Mouse (Mus musculus): ENCODE results near the gene Klc4.

Gene Klc4

GRCm38 (mm10) chr17:46619683-46620357, 26.0 kb downstream of the Klc4 start:
- peak; percentile 56 for DNase-seq (ENCODE audit: low spot score)

- peak; percentile 71 for DNase-seq (ENCODE audit: low spot score)
Measured at GRCm38 (mm10) chr17:46618769-46619682, 26.8 kb downstream of the Klc4 start.

GRCm38 (mm10) chr17:46618394-46618768, 27.4 kb downstream of the Klc4 start:
- no peak for DNase-seq (ENCODE audit: low spot score)

GRCm38 (mm10) chr17:46617799-46618198, 28.0 kb downstream of the Klc4 start:
- no peak for DNase-seq (ENCODE audit: low spot score)

GRCm38 (mm10) chr17:46613229-46613628, 32.6 kb downstream of the Klc4 start:
- DNase-seq (ENCODE audit: low spot score): no peak

GRCm38 (mm10) chr17:46612820-46613219, 33.0 kb downstream of the Klc4 start:
- DNase-seq (ENCODE audit: low spot score): no peak

GRCm38 (mm10) chr17:46612189-46612588, 33.6 kb downstream of the Klc4 start:
- DNase-seq (ENCODE audit: low spot score): no peak

- no peak for DNase-seq (ENCODE audit: low spot score)
Measured at GRCm38 (mm10) chr17:46611316-46611715, 34.5 kb downstream of the Klc4 start.

- no peak for DNase-seq (ENCODE audit: low spot score)
Measured at GRCm38 (mm10) chr17:46609721-46610514, 35.9 kb downstream of the Klc4 start.

- DNase-seq (ENCODE audit: low spot score): no peak
Measured at GRCm38 (mm10) chr17:46605987-46606386, 39.8 kb downstream of the Klc4 start.

GRCm38 (mm10) chr17:46605126-46605525, 40.7 kb downstream of the Klc4 start:
- DNase-seq (ENCODE audit: low spot score): no peak

GRCm38 (mm10) chr17:46603229-46603628, 42.6 kb downstream of the Klc4 start:
- no peak for DNase-seq (ENCODE audit: low spot score)

- DNase-seq (ENCODE audit: low spot score): no peak
Measured at GRCm38 (mm10) chr17:46602212-46602611, 43.6 kb downstream of the Klc4 start.

- DNase-seq (ENCODE audit: low spot score): no peak
Measured at GRCm38 (mm10) chr17:46600569-46600968, 45.3 kb downstream of the Klc4 start.

- DNase-seq (ENCODE audit: low spot score): no peak
Measured at GRCm38 (mm10) chr17:46598963-46599362, 46.9 kb downstream of the Klc4 start.

- no peak for DNase-seq (ENCODE audit: low spot score)
Measured at GRCm38 (mm10) chr17:46597956-46598355, 47.9 kb downstream of the Klc4 start.

GRCm38 (mm10) chr17:46595336-46595735, 50.5 kb downstream of the Klc4 start:
- no peak for DNase-seq (ENCODE audit: low spot score)

- peak; percentile 58 for DNase-seq (ENCODE audit: low spot score)
Measured at GRCm38 (mm10) chr17:46594606-46595005, 51.2 kb downstream of the Klc4 start.

GRCm38 (mm10) chr17:46593124-46593523, 52.7 kb downstream of the Klc4 start:
- no peak for DNase-seq (ENCODE audit: low spot score)

- DNase-seq (ENCODE audit: low spot score): no peak
Measured at GRCm38 (mm10) chr17:46591406-46591805, 54.4 kb downstream of the Klc4 start.

GRCm38 (mm10) chr17:46590439-46590838, 55.4 kb downstream of the Klc4 start:
- DNase-seq (ENCODE audit: low spot score): no peak

GRCm38 (mm10) chr17:46589635-46590314, 56.0 kb downstream of the Klc4 start:
- no peak for DNase-seq (ENCODE audit: low spot score)
